ENCODE assay signal across 9 mouse cellular contexts in the genomic region with DNA sequence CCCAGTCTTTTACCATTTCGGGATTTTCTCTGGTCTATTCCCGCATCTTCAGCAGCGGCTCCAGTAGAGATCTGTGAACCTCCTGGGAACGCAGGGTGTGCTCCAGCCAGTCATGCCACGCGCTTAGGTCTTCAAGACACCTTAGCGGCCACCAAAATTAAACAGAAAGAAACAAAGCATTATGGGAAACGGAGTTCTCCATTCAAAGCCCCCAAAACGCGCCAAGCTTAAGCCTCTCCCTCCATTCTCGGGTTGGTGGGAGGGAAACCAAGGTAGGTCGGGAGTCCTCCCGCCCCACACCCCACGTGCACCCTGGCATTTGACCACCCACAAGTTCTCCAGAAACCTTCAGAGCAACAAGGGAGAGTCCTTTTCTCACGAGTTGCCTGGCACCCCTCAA. TPM values are rescaled to one million over a fixed set of nuclear protein-coding genes. Genes with fewer than 3 reads are reported as not detected.
DNase-seq lines count a peak whose midpoint lies in the region; ATAC-seq lines count a peak whose summit lies in the region.
"Had no signal": no experiment of that assay in that cellular context is flagged by ENCODE, and none has a peak within 500 bp of the region (broad histone marks: within the 10 kb centered on the region; RNA-seq: fewer than 3 reads in every experiment).

No protein-coding gene starts in this region.

- no peaks in the 10 kb centered on the region for H3K36me3 ChIP-seq in heart, embryonic 16.5 days (ENCODE audit: control insufficient read depth, insufficient read depth)
- H3K36me3 ChIP-seq in hindbrain, embryonic 16.5 days (ENCODE audit: control insufficient read depth, insufficient read depth, low read length), result no peaks in the 10 kb centered on the region
- no peaks in the 10 kb centered on the region for H3K36me3 ChIP-seq in neural tube, embryonic 12.5 days

- DNase-seq in heart, adult 11 months, result no peak
- DNase-seq in adrenal gland, postnatal 4 days (ENCODE audit: low spot score in 2 of 2), result no peak
- no peak for DNase-seq in left cerebral cortex, adult 9 months (ENCODE audit: low spot score in 2 of 2)
- DNase-seq in lung, postnatal 36 days, result no peak

- H3K27ac ChIP-seq in heart, embryonic 16.5 days (ENCODE audit: low read length), result no peak overlapping the region
- H3K27ac ChIP-seq in brown adipose tissue, adult 24 weeks (replicated peaks; ENCODE audit: low read depth, low read length), result no peak overlapping the region
- H3K27ac ChIP-seq in hindbrain, embryonic 16.5 days (ENCODE audit: low read depth, low read length), result no peak overlapping the region
- no peak overlapping the region for H3K27ac ChIP-seq in neural tube, embryonic 12.5 days

- no peak for ATAC-seq in heart, embryonic 16.5 days (replicated peaks; ENCODE audit: extremely low read depth, insufficient read depth, low FRiP score)
- no peak for ATAC-seq in hindbrain, embryonic 16.5 days
- ATAC-seq in neural tube, embryonic 12.5 days (ENCODE audit: low FRiP score, low read depth), result 0 out of 2 replicates have a peak, but pooled peaks have one; percentile 21

- H3K4me2 ChIP-seq in heart, embryonic 16.5 days (ENCODE audit: low read depth, low read length), result peak overlapping the region; percentile 89
- H3K4me2 ChIP-seq in hindbrain, embryonic 16.5 days (ENCODE audit: low read length), result peak overlapping the region; percentile 85
- H3K4me2 ChIP-seq in neural tube, embryonic 12.5 days (replicated peaks), result peak overlapping the region; percentile 85

- H3K9me3 ChIP-seq in heart, embryonic 16.5 days (replicated peaks; ENCODE audit: control insufficient read depth, low read length), result no peaks in the 10 kb centered on the region
- no peaks in the 10 kb centered on the region for H3K9me3 ChIP-seq in hindbrain, embryonic 16.5 days (ENCODE audit: control insufficient read depth, low read length)
- H3K9me3 ChIP-seq in neural tube, embryonic 12.5 days, result no peaks in the 10 kb centered on the region

- 16% methylated on average over 15 of the region's 15 CpGs for WGBS in heart, embryonic 16.5 days
- 15% methylated on average over 15 of the region's 15 CpGs for WGBS in hindbrain, embryonic 16.5 days
- WGBS in neural tube, embryonic 12.5 days, result 11% methylated on average over 15 of the region's 15 CpGs

- peak overlapping the region; percentile 57 for H3K4me3 ChIP-seq in heart, embryonic 16.5 days (ENCODE audit: low read length)
- peak overlapping the region; percentile 18; the same call in 1 of the 2 replicates for H3K4me3 ChIP-seq in brown adipose tissue, adult 24 weeks (ENCODE audit: insufficient read depth, low read depth, low read length)
- H3K4me3 ChIP-seq in hindbrain, embryonic 16.5 days (ENCODE audit: low read length), result peak overlapping the region; percentile 50
- peak overlapping the region; percentile 41 for H3K4me3 ChIP-seq in neural tube, embryonic 12.5 days

- H3K27me3 ChIP-seq in heart, embryonic 16.5 days (ENCODE audit: control insufficient read depth, insufficient read depth, low read length), result peaks cover 16% of the 10 kb centered on the region
- peaks cover 3% of the 10 kb centered on the region; the same call in 1 of the 2 replicates for H3K27me3 ChIP-seq in hindbrain, embryonic 16.5 days (replicated peaks; ENCODE audit: control insufficient read depth, insufficient read depth, low read length)
- H3K27me3 ChIP-seq in neural tube, embryonic 12.5 days (replicated peaks), result no peaks in the 10 kb centered on the region

- peak overlapping the region; percentile 58 for H3K9ac ChIP-seq in heart, embryonic 16.5 days (ENCODE audit: low read length)
- H3K9ac ChIP-seq in hindbrain, embryonic 16.5 days (ENCODE audit: low read depth, low read length), result no peak overlapping the region; the same call in 1 of the 2 replicates
- H3K9ac ChIP-seq in neural tube, embryonic 12.5 days, result no peak overlapping the region

- no peaks in the 10 kb centered on the region for H3K4me1 ChIP-seq in heart, embryonic 16.5 days (ENCODE audit: control insufficient read depth, insufficient read depth, low read length)
- H3K4me1 ChIP-seq in brown adipose tissue, adult 24 weeks (ENCODE audit: control insufficient read depth, insufficient read depth, insufficient read length, low read length), result no peaks in the 10 kb centered on the region; the same call in 1 of the 2 replicates
- no peaks in the 10 kb centered on the region for H3K4me1 ChIP-seq in hindbrain, embryonic 16.5 days (ENCODE audit: control insufficient read depth, insufficient read depth, low read depth, low read length)
- H3K4me1 ChIP-seq in neural tube, embryonic 12.5 days, result no peaks in the 10 kb centered on the region

RNA-seq across cellular contexts. Expression of gene Ccdc160, which starts 47.2 kb away (rescaled TPM):
- 0.41 and 0.69 TPM in 2 replicates for polyA plus RNA-seq in heart, embryonic 16.5 days (2015; fragmentation: Nextera tagmentation; extraction: Ambion mirVana)
- not detected in 2 replicates for polyA plus RNA-seq in brown adipose tissue, adult 24 weeks (2012; ENCODE audit: insufficient read depth, insufficient read length, missing spikeins)
- 6.9 and 8.4 TPM in 2 replicates for polyA plus RNA-seq in hindbrain, embryonic 16.5 days (2015; fragmentation: Nextera tagmentation; extraction: Ambion mirVana)
- polyA plus RNA-seq in neural tube, embryonic 12.5 days (2016; fragmentation: Nextera tagmentation; extraction: Ambion mirVana), result 4.1 and 4.4 TPM in 2 replicates
- total RNA-seq in adrenal gland, postnatal 4 days (2021), result 10 to 100 TPM; 13.6 to 22.7 TPM
- total RNA-seq: MEL had no signal
